ENCODE assay signal across 7 mouse cellular contexts in genomic region chr17:81064979-81065311, GRCm38 (mm10). TPM values are rescaled to one million over a fixed set of nuclear protein-coding genes. Genes with fewer than 3 reads are reported as not detected.
DNase-seq lines count a peak whose midpoint lies in the region; ATAC-seq lines count a peak whose summit lies in the region.

Gene Thumpd2, minus strand, starts transcription at chr17:81065082.

- H3K4me1 ChIP-seq in intestine, embryonic 15.5 days (replicated peaks) = peaks cover 4% of the 10 kb centered on the region
- peaks cover 11% of the 10 kb centered on the region for H3K4me1 ChIP-seq in midbrain, embryonic 10.5 days

- intact Hi-C loops in gastrocnemius, postnatal 36 days (cut with DNase I) = no loop called here
- intact Hi-C loops in left cerebral cortex, postnatal 25 days (cut with DNase I) = no loop called here

- H3K27me3 ChIP-seq in intestine, embryonic 15.5 days (replicated peaks) = no peaks in the 10 kb centered on the region
- no peaks in the 10 kb centered on the region for H3K27me3 ChIP-seq in midbrain, embryonic 10.5 days (ENCODE audit: low read depth, poor library complexity, severe bottlenecking)

- H3K4me2 ChIP-seq in intestine, embryonic 15.5 days (replicated peaks) = peak within 1 kb of the TSS; percentile 57

- peak; percentile 92 for DNase-seq in adrenal gland, adult 2 months
- DNase-seq in embryo, embryonic 11.5 days (ENCODE audit: low read depth, low spot score) = peak; percentile 87
- peak; percentile 79 to 86 for DNase-seq in gastrocnemius, postnatal 36 days
- peak; percentile 88 to 91 for DNase-seq in left cerebral cortex, postnatal 25 days (ENCODE audit: low spot score in 2 of 2)
- DNase-seq in midbrain, embryonic 10.5 days (ENCODE audit: low spot score) = peak; percentile 90
- DNase-seq in right cerebral cortex, postnatal 4 days = peak; percentile 96

- H3K9me3 ChIP-seq in intestine, embryonic 15.5 days = no peaks in the 10 kb centered on the region
- 0 out of 2 replicates have a peak, but pooled peaks cover 3% of the 10 kb centered on the region for H3K9me3 ChIP-seq in midbrain, embryonic 10.5 days (replicated peaks)

- ATAC-seq in intestine, embryonic 15.5 days = peak; percentile 98

- H3K27ac ChIP-seq in intestine, embryonic 15.5 days = peak within 1 kb of the TSS; percentile 74
- H3K27ac ChIP-seq in midbrain, embryonic 10.5 days (replicated peaks) = peak within 1 kb of the TSS; percentile 97

- H3K4me3 ChIP-seq in intestine, embryonic 15.5 days (replicated peaks) = peak within 1 kb of the TSS; percentile 86
- H3K4me3 ChIP-seq in midbrain, embryonic 10.5 days = peak within 1 kb of the TSS; percentile 86

- peak within 1 kb of the TSS; percentile 94 for H3K9ac ChIP-seq in intestine, embryonic 15.5 days

- WGBS in intestine, embryonic 15.5 days = under 1% methylated on average over 29 of the region's 29 CpGs
- WGBS in midbrain, embryonic 10.5 days = 2% methylated on average over 29 of the region's 29 CpGs

- 0 out of 2 replicates have a peak, but pooled peaks cover 4% of the 10 kb centered on the region for H3K36me3 ChIP-seq in intestine, embryonic 15.5 days
- H3K36me3 ChIP-seq in midbrain, embryonic 10.5 days = peaks cover 32% of the 10 kb centered on the region

RNA-seq across cellular contexts. Expression of gene Thumpd2, which starts in this region (rescaled TPM):
- total RNA-seq in adrenal gland, adult 2 months (2021) = 1 to 10 TPM; 4.8 to 9.2 TPM
- polyA plus RNA-seq in adrenal gland, adult 2 months (2012; rRNA removed) = 1.0 and 1.5 TPM in 2 replicates
- total RNA-seq in gastrocnemius, postnatal 36 days (2021) = 1 to 10 TPM; 2.4 to 3.0 TPM
- 12.1 and 14.1 TPM in 2 replicates for polyA plus RNA-seq in intestine, embryonic 15.5 days (2015; fragmentation: Nextera tagmentation; extraction: Ambion mirVana)
- total RNA-seq in left cerebral cortex, postnatal 25 days (2021) = 1 to 10 TPM; 6.2 TPM
- 13.8 and 14.6 TPM in 2 replicates for polyA plus RNA-seq in midbrain, embryonic 10.5 days (2016; fragmentation: Nextera tagmentation; extraction: Ambion mirVana)

Comparison
In these comparisons a context has a peak if more than half of its experiments do, and no peak if none do; other contexts are left out.
1. Peak in every context shown above with its lines: DNase-seq, ATAC-seq, H3K4me3 ChIP-seq and H3K27ac ChIP-seq.